Mouse (Mus musculus): Measurements from ENCODE around the gene Klrb1b.

- no peak for TF ChIP-seq CTCF (IDR thresholded peaks at IDR 0.05; ENCODE audit: extremely low read depth, insufficient read length, insufficient replicate concordance, low read depth, low read length)
- TF ChIP-seq POLR2A (IDR thresholded peaks at IDR 0.05; ENCODE audit: low read depth, low read length): no peak
Observed at GRCm38 (mm10) chr6:128844586-128845080, 18.5 kb upstream of the Klrb1b start.
